Mouse (Mus musculus) liver, embryonic 11.5 days (tissue): Measurements from ENCODE around the gene Ncoa5. TPM values are rescaled to one million over a fixed set of nuclear protein-coding genes. Genes with fewer than 3 reads are reported as not detected.

Source experiments
- ATAC-seq: fragments of 200-750 bp; cut with Nextera tagmentation; replicated peaks from 2 replicates; pipeline ENCODE4 v1.8.0; 2017; ENCODE audit warnings: moderate number of reproducible peaks, mild to moderate bottlenecking, moderate TSS enrichment, moderate library complexity; ENCODE audit not compliant: low FRiP score
- DNase-seq: peaks from one replicate; pipeline ENCODE4 v3.0.0-alpha.2; 2017; ENCODE audit warnings: low spot score
- H3K27ac ChIP-seq: fragments of 300-500 bp; sonication (generic); 2 replicates; pipeline ENCODE4 v1.5.1; 2014; ENCODE audit warnings: mild to moderate bottlenecking, low read depth, low read length, control low read depth
- H3K27me3 ChIP-seq: fragments of 300-500 bp; sonication (generic); replicated peaks from 2 replicates; pipeline ENCODE4 v1.6.1; 2014; ENCODE audit warnings: low read length, mixed read lengths; ENCODE audit not compliant: control insufficient read depth, insufficient read depth
- H3K36me3 ChIP-seq: fragments of 300-500 bp; sonication (generic); 2 replicates; pipeline ENCODE4 v1.6.1; 2014; ENCODE audit warnings: mild to moderate bottlenecking, low read length, moderate library complexity, mixed read lengths; ENCODE audit not compliant: control insufficient read depth, insufficient read depth
- H3K4me1 ChIP-seq: fragments of 300-500 bp; sonication (generic); replicated peaks from 2 replicates; pipeline ENCODE4 v1.6.1; 2014; ENCODE audit warnings: low read length, mixed read lengths; ENCODE audit not compliant: control insufficient read depth, insufficient read depth
- H3K4me2 ChIP-seq: fragments of 300-500 bp; sonication (generic); 2 replicates; pipeline ENCODE4 v1.6.1; 2014; ENCODE audit warnings: mild to moderate bottlenecking, control low read depth, moderate library complexity
- H3K4me3 ChIP-seq: fragments of 300-500 bp; sonication (generic); 2 replicates; pipeline ENCODE4 v1.5.1; 2014; ENCODE audit warnings: low read depth, low read length, control low read depth
- H3K9ac ChIP-seq: fragments of 300-500 bp; sonication (generic); 2 replicates; pipeline ENCODE4 v1.6.1; 2014; ENCODE audit warnings: low read depth, low read length, control low read depth
- H3K9me3 ChIP-seq: fragments of 300-500 bp; sonication (generic); 2 replicates; pipeline ENCODE4 v1.6.1; 2016; ENCODE audit warnings: low read length, inconsistent platforms, mixed read lengths; ENCODE audit not compliant: control insufficient read depth
- WGBS: fragments of 180-500 bp; shearing (Covaris S2); extraction: QIAGEN DNeasy Blood & Tissue Kit; methylation state at CpG from one replicate; pipeline ENCODE4 v1.1.7; 2014; 5-methylcytosine and 5-hydroxymethylcytosine counted together
- polyA plus RNA-seq: library from polyadenylated mRNA; unstranded; fragments of >200 nt; fragmentation: Nextera tagmentation; extraction: Ambion mirVana; gene quantifications from 2 replicates; pipeline ENCODE4 v1.2.1, GENCODE M21; 2014

The Ncoa5 gene
- polyA plus RNA-seq: 45.0 and 45.9 TPM in 2 replicates

GRCm38 (mm10) chr2:165034131-165035057 is at the start of gene Ncoa5:
Gene Ncoa5, minus strand, starts transcription at chr2:165034867.
- H3K4me1 ChIP-seq: peaks cover 12% of the 10 kb centered on the region
- H3K27ac ChIP-seq: peak within 1 kb of the TSS; percentile 55; the same call in 1 of the 2 replicates
- peak; percentile 99 for DNase-seq
- H3K27me3 ChIP-seq: no peaks in the 10 kb centered on the region
- peak within 1 kb of the TSS; percentile 97 for H3K9ac ChIP-seq
- peak within 1 kb of the TSS; percentile 73 for H3K4me2 ChIP-seq
- no peaks in the 10 kb centered on the region for H3K9me3 ChIP-seq
- H3K36me3 ChIP-seq: no peaks in the 10 kb centered on the region
- peak; percentile 96 for ATAC-seq
- under 1% methylated on average over 98 of the region's 111 CpGs for WGBS
- peak within 1 kb of the TSS; percentile 94 for H3K4me3 ChIP-seq

- DNase-seq (no peak), ATAC-seq (no peak)
- Histone ChIP-seq H3K4me2 (no peak overlapping the region), H3K4me3 (no peak overlapping the region), H3K9me3 (no peaks in the 10 kb centered on the region), H3K4me1 (no peaks in the 10 kb centered on the region), H3K27me3 (peaks cover 52% of the 10 kb centered on the region), H3K9ac (no peak overlapping the region), H3K27ac (no peak overlapping the region), H3K36me3 (no peaks in the 10 kb centered on the region)
- WGBS: 27% methylated on average over 7 of the region's 7 CpGs
Measured at GRCm38 (mm10) chr2:165081257-165081656, 46.6 kb upstream of the Ncoa5 start.

GRCm38 (mm10) chr2:165080657-165081056 is 46.0 kb upstream of the Ncoa5 start:
- 22% methylated on average over 9 of the region's 9 CpGs for WGBS
- Histone ChIP-seq H3K4me1 (no peaks in the 10 kb centered on the region), H3K4me3 (no peak overlapping the region), H3K36me3 (no peaks in the 10 kb centered on the region), H3K9ac (no peak overlapping the region), H3K27ac (no peak overlapping the region), H3K27me3 (peaks cover 58% of the 10 kb centered on the region), H3K9me3 (no peaks in the 10 kb centered on the region), H3K4me2 (no peak overlapping the region)
- ATAC-seq (no peak), DNase-seq (no peak)

GRCm38 (mm10) chr2:165078605-165079004 is 43.9 kb upstream of the Ncoa5 start:
- Histone ChIP-seq H3K36me3 (no peaks in the 10 kb centered on the region), H3K27me3 (peaks cover 75% of the 10 kb centered on the region), H3K4me3 (no peak overlapping the region), H3K9me3 (no peaks in the 10 kb centered on the region), H3K9ac (no peak overlapping the region), H3K4me1 (no peaks in the 10 kb centered on the region), H3K27ac (no peak overlapping the region), H3K4me2 (no peak overlapping the region)
- no peak for DNase-seq
- ATAC-seq: no peak
- 19% methylated on average over 10 of the region's 10 CpGs for WGBS

GRCm38 (mm10) chr2:165078045-165078444 is 43.4 kb upstream of the Ncoa5 start:
- H3K4me1 ChIP-seq: no peaks in the 10 kb centered on the region
- DNase-seq: no peak
- peaks cover 81% of the 10 kb centered on the region for H3K27me3 ChIP-seq
- H3K9ac ChIP-seq: no peak overlapping the region
- H3K4me2 ChIP-seq: no peak overlapping the region
- no peaks in the 10 kb centered on the region for H3K9me3 ChIP-seq
- no peak overlapping the region for H3K27ac ChIP-seq
- H3K36me3 ChIP-seq: no peaks in the 10 kb centered on the region
- ATAC-seq: no peak
- H3K4me3 ChIP-seq: no peak overlapping the region
- WGBS: 64% methylated on average over 8 of the region's 8 CpGs

GRCm38 (mm10) chr2:165077055-165077454 is 42.4 kb upstream of the Ncoa5 start:
- H3K27me3 ChIP-seq: peaks cover 85% of the 10 kb centered on the region
- no peak overlapping the region for H3K4me3 ChIP-seq
- H3K9ac ChIP-seq: no peak overlapping the region
- no peaks in the 10 kb centered on the region for H3K4me1 ChIP-seq
- DNase-seq (no peak), ATAC-seq (no peak)
- WGBS: 10% methylated on average over 9 of the region's 9 CpGs
- H3K9me3 ChIP-seq: no peaks in the 10 kb centered on the region
- no peak overlapping the region for H3K4me2 ChIP-seq
- no peak overlapping the region for H3K27ac ChIP-seq
- no peaks in the 10 kb centered on the region for H3K36me3 ChIP-seq

- WGBS: 33% methylated on average over 2 of the region's 2 CpGs
- Histone ChIP-seq H3K9me3 (no peaks in the 10 kb centered on the region), H3K4me1 (no peaks in the 10 kb centered on the region), H3K4me2 (no peak overlapping the region), H3K4me3 (no peak overlapping the region), H3K27ac (no peak overlapping the region), H3K9ac (no peak overlapping the region), H3K27me3 (peaks cover 78% of the 10 kb centered on the region), H3K36me3 (no peaks in the 10 kb centered on the region)
- DNase-seq: peak; percentile 59
- ATAC-seq: 0 out of 2 replicates have a peak, but pooled peaks have one; percentile 20
Measured at GRCm38 (mm10) chr2:165074937-165075336, 40.3 kb upstream of the Ncoa5 start.

GRCm38 (mm10) chr2:165074081-165074884 is 39.6 kb upstream of the Ncoa5 start:
- no peak for DNase-seq

More at GRCm38 (mm10) chr2:165074081-165074884, 39.6 kb upstream of the Ncoa5 start:
- Histone ChIP-seq H3K9me3 (no peaks in the 10 kb centered on the region), H3K4me2 (no peak overlapping the region), H3K27me3 (peaks cover 71% of the 10 kb centered on the region), H3K4me3 (no peak overlapping the region), H3K9ac (no peak overlapping the region), H3K36me3 (no peaks in the 10 kb centered on the region), H3K4me1 (no peaks in the 10 kb centered on the region), H3K27ac (no peak overlapping the region)
- no peak for ATAC-seq
- WGBS: 40% methylated on average over 11 of the region's 11 CpGs
